Mouse (Mus musculus) midbrain, postnatal 0 days (tissue): Measurements from ENCODE around the gene Foxp1. TPM values are rescaled to one million over a fixed set of nuclear protein-coding genes. Genes with fewer than 3 reads are reported as not detected.

Experiments used
- ATAC-seq: fragments of 200-750 bp; cut with Nextera tagmentation; 2 replicates; pipeline ENCODE4 v1.8.0; 2017; ENCODE audit warnings: moderate number of reproducible peaks, mild to moderate bottlenecking, moderate TSS enrichment, moderate library complexity; ENCODE audit not compliant: low FRiP score
- DNase-seq: peaks from one replicate; pipeline ENCODE4 v3.0.0-alpha.2; 2015; ENCODE audit warnings: low spot score
- H3K27ac ChIP-seq: fragments of 300-500 bp; sonication (generic); 2 replicates; pipeline ENCODE4 v1.5.1; 2014; ENCODE audit warnings: low read depth, mild to moderate bottlenecking, low read length, mixed read lengths
- H3K27me3 ChIP-seq: fragments of 300-500 bp; sonication (generic); 2 replicates; pipeline ENCODE4 v1.6.1; 2014; ENCODE audit warnings: low read length, control low read depth, mixed read lengths; ENCODE audit not compliant: insufficient read depth
- H3K36me3 ChIP-seq: fragments of 300-500 bp; sonication (generic); 2 replicates; pipeline ENCODE4 v1.6.1; 2014; ENCODE audit warnings: low read length, control low read depth, mixed read lengths; ENCODE audit not compliant: insufficient read depth
- H3K4me1 ChIP-seq: fragments of 300-500 bp; sonication (generic); 2 replicates; pipeline ENCODE4 v1.6.1; 2014; ENCODE audit warnings: mild to moderate bottlenecking, control low read depth, antibody characterized with exemption, low read length, mixed read lengths; ENCODE audit not compliant: insufficient read depth
- H3K4me2 ChIP-seq: fragments of 300-500 bp; sonication (generic); 2 replicates; pipeline ENCODE4 v1.6.1; 2014; ENCODE audit warnings: low read depth, mild to moderate bottlenecking, low read length, mixed read lengths; ENCODE audit not compliant: poor library complexity, severe bottlenecking
- H3K4me3 ChIP-seq: fragments of 300-500 bp; sonication (generic); 2 replicates; pipeline ENCODE4 v1.5.1; 2014; ENCODE audit warnings: low read depth, mild to moderate bottlenecking, low read length, moderate library complexity
- H3K9ac ChIP-seq: fragments of 300-500 bp; sonication (generic); replicated peaks from 2 replicates; pipeline ENCODE4 v1.6.1; 2014; ENCODE audit warnings: mild to moderate bottlenecking, low read length, moderate library complexity, mixed read lengths; ENCODE audit not compliant: poor library complexity, severe bottlenecking
- H3K9me3 ChIP-seq: fragments of 300-500 bp; sonication (generic); 2 replicates; pipeline ENCODE4 v1.6.1; 2016; ENCODE audit warnings: low read length, control low read depth
- CTCF ChIP-seq: IDR thresholded peaks from 2 replicates; pipeline ENCODE4 v1.5.1; 2016; ENCODE audit warnings: antibody characterized with exemption, mild to moderate bottlenecking
- WGBS: fragments of 180-500 bp; shearing (Covaris S2); extraction: QIAGEN DNeasy Blood & Tissue Kit; methylation state at CpG from one replicate; pipeline ENCODE4 v1.1.7; 2014; 5-methylcytosine and 5-hydroxymethylcytosine counted together
- polyA plus RNA-seq: library from polyadenylated mRNA; unstranded; fragments of >200 nt; fragmentation: Nextera tagmentation; extraction: Ambion mirVana; gene quantifications from 2 replicates; pipeline ENCODE4 v1.2.1, GENCODE M21; 2015
- total RNA-seq: library from RNA; depleted of rRNA; stranded (reverse); fragments of >200 nt; gene quantifications from 2 replicates; pipeline ENCODE4 v1.2.3, GENCODE M21; 2014

Foxp1 gene
- total and polyA plus RNA-seq, 2 experiments from 2014 or later, result 71.1 to 74.3 TPM

- Histone ChIP-seq H3K9me3 (no peaks in the 10 kb centered on the region), H3K4me3 (no peak overlapping the region), H3K27me3 (no peaks in the 10 kb centered on the region), H3K27ac (no peak overlapping the region), H3K4me1 (peaks cover 2% of the 10 kb centered on the region; the same call in 1 of the 2 replicates), H3K4me2 (no peak overlapping the region), H3K36me3 (no peaks in the 10 kb centered on the region), H3K9ac (no peak overlapping the region)
- WGBS, result 65% methylated on average over 13 of the region's 13 CpGs
- no peak for DNase-seq
- ATAC-seq, result no peak
- TF ChIP-seq CTCF, result no peak
These were observed 187.2 kb downstream of the Foxp1 start for GRCm38 (mm10) chr6:99335174-99335830.

DNA sequence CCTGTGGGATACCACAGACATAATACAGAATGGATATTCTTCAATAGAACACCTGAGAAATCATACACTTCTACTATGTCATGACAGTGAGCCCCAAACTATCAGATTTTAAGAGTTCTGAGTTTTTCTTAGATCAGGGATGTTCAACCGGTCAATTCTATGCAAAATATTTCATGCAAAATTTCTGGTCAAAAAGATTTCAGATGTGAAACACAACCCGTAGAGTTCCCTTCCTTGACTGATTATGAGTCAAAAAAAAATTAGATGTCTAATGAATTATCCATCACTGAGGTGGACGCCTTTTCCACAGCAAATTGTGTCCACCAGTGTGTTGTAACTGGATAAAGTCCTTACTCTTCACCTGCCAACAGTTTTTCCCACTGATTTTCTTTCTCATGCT is 188.3 kb downstream of the Foxp1 start:
- WGBS, result 95% methylated on average over 3 of the region's 3 CpGs
- H3K9me3 ChIP-seq, result no peaks in the 10 kb centered on the region
- H3K27me3 ChIP-seq, result no peaks in the 10 kb centered on the region
- DNase-seq, result no peak
- no peaks in the 10 kb centered on the region for H3K36me3 ChIP-seq
- no peak overlapping the region for H3K4me2 ChIP-seq
- ATAC-seq, result no peak
- H3K4me3 ChIP-seq, result no peak overlapping the region
- H3K27ac ChIP-seq, result no peak overlapping the region
- peaks cover 2% of the 10 kb centered on the region; the same call in 1 of the 2 replicates for H3K4me1 ChIP-seq
- H3K9ac ChIP-seq, result no peak overlapping the region
- no peak for TF ChIP-seq CTCF

GRCm38 (mm10) chr6:99333127-99333526 is 189.4 kb downstream of the Foxp1 start:
- Histone ChIP-seq H3K36me3 (no peaks in the 10 kb centered on the region), H3K27me3 (no peaks in the 10 kb centered on the region), H3K9me3 (no peaks in the 10 kb centered on the region), H3K4me1 (peaks cover 2% of the 10 kb centered on the region; the same call in 1 of the 2 replicates), H3K27ac (no peak overlapping the region), H3K9ac (no peak overlapping the region), H3K4me2 (no peak overlapping the region), H3K4me3 (no peak overlapping the region)
- ATAC-seq (no peak), DNase-seq (no peak)
- WGBS, result 90% methylated on average over 5 of the region's 5 CpGs
- no peak for TF ChIP-seq CTCF

DNA sequence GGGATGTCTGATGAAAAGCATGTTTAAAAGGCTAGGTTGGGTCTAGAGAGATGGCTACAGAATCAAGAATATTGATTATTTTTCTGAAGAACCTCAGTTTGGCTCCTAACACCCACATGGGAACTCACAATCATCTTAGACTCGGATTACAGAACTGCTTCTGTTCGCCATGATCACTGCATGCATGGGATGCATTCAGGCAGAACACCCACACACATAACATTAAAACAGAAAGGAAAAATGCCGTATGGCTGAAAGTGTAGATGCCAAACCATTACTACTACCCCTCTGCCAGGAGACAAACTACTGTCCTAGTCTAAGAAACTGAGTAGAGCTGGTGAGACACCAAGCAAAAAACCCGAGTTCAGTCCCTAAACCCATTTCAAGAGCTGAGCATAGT is 192.4 kb downstream of the Foxp1 start:
- H3K4me3 ChIP-seq, result no peak overlapping the region
- WGBS, result 88% methylated on average over 4 of the region's 4 CpGs
- H3K4me1 ChIP-seq, result peaks cover 1% of the 10 kb centered on the region; the same call in 1 of the 2 replicates
- no peak for DNase-seq
- H3K9ac ChIP-seq, result no peak overlapping the region
- H3K36me3 ChIP-seq, result no peaks in the 10 kb centered on the region
- ATAC-seq, result no peak
- no peak overlapping the region for H3K4me2 ChIP-seq
- H3K27me3 ChIP-seq, result no peaks in the 10 kb centered on the region
- no peak for TF ChIP-seq CTCF
- H3K9me3 ChIP-seq, result no peaks in the 10 kb centered on the region
- no peak overlapping the region for H3K27ac ChIP-seq

DNA sequence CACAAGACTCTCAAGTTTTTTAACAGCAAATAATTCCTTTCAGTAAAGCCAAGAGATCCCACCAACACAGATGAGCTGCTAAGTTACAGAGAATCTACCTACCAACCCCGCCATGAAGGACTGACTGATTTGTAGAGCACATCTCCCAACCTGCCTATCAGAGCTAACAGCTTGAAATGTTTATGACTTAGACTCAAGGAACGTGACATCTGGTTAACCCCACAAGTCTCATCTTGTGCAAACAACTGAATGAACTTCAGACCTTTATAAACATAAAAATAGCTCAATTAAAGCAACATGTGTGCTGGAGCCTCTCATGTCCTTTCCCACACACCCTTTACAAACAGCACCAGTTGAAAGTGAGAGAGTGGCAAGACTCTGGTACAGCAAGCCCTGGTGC is 193.9 kb downstream of the Foxp1 start:
- Histone ChIP-seq H3K4me3 (no peak overlapping the region), H3K36me3 (no peaks in the 10 kb centered on the region), H3K9ac (no peak overlapping the region), H3K4me1 (no peaks in the 10 kb centered on the region), H3K9me3 (no peaks in the 10 kb centered on the region), H3K27me3 (no peaks in the 10 kb centered on the region), H3K27ac (no peak overlapping the region), H3K4me2 (no peak overlapping the region)
- TF ChIP-seq CTCF, result no peak
- DNase-seq (no peak), ATAC-seq (no peak)
- WGBS, result 66% methylated on average over 2 of the region's 2 CpGs

DNA sequence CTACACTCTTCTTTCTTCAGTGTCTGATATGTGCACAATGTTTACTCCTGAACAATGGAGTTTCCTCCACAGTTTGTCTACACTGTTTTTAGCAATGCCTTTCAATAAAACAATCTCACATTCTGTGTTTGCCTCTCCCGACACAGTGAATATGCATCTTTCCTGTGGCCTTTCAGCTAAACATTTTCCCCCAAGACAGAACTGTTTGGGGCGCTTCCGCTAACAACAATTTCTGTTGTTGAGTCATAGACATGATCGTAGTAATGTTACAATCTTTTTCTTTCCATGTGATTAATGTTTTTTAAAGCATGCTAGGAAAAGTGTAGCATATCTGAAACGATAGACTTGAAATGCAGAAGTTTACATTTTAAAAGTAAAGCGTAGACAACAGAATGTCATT is 194.4 kb downstream of the Foxp1 start:
- H3K9me3 ChIP-seq, result no peaks in the 10 kb centered on the region
- H3K27ac ChIP-seq, result no peak overlapping the region
- H3K4me1 ChIP-seq, result no peaks in the 10 kb centered on the region
- no peak for TF ChIP-seq CTCF
- no peak overlapping the region for H3K9ac ChIP-seq
- DNase-seq (no peak), ATAC-seq (no peak)
- 88% methylated on average over 6 of the region's 6 CpGs for WGBS
- H3K4me2 ChIP-seq, result no peak overlapping the region
- H3K36me3 ChIP-seq, result no peaks in the 10 kb centered on the region
- H3K27me3 ChIP-seq, result no peaks in the 10 kb centered on the region
- no peak overlapping the region for H3K4me3 ChIP-seq
